Mouse (Mus musculus): ENCODE measurements at regions not wholly inside any gene's neighbourhood (a gene's known extent, or its start where the extent isn't known, plus 50 kb on each side); places are given as distances from the start of the nearest gene placed in this dataset.
"Not testable (repeated sequence)": the region's sequence is repeated elsewhere in the genome, so short reads cannot be mapped to it uniquely, and the experiment has no call there.

- Histone ChIP-seq H3K9me3 (ENCODE audit: control insufficient read depth, low read length) (no peaks in the 10 kb centered on the region), H3K9ac (replicated peaks; ENCODE audit: low read depth, low read length) (peak overlapping the region; percentile 45; the same call in 1 of the 2 replicates), H3K27me3 (ENCODE audit: control insufficient read depth, insufficient read depth, low read length) (no peaks in the 10 kb centered on the region), H3K4me3 (ENCODE audit: low read depth, low read length) (peak overlapping the region; percentile 34), H3K4me1 (ENCODE audit: control insufficient read depth, insufficient read depth, low read length) (no peaks in the 10 kb centered on the region), H3K27ac (ENCODE audit: low read depth, low read length) (peak overlapping the region; percentile 93), H3K36me3 (ENCODE audit: control insufficient read depth, insufficient read depth, low read length) (no peaks in the 10 kb centered on the region), H3K4me2 (ENCODE audit: low read depth, low read length) (peak overlapping the region; percentile 50)
- ATAC-seq (ENCODE audit: low read depth): no peak
- 10% methylated on average over 11 of the region's 11 CpGs for WGBS
Observed at GRCm38 (mm10) chr7:73607450-73608005, 65.9 kb upstream of the Chd2 start.

DNA sequence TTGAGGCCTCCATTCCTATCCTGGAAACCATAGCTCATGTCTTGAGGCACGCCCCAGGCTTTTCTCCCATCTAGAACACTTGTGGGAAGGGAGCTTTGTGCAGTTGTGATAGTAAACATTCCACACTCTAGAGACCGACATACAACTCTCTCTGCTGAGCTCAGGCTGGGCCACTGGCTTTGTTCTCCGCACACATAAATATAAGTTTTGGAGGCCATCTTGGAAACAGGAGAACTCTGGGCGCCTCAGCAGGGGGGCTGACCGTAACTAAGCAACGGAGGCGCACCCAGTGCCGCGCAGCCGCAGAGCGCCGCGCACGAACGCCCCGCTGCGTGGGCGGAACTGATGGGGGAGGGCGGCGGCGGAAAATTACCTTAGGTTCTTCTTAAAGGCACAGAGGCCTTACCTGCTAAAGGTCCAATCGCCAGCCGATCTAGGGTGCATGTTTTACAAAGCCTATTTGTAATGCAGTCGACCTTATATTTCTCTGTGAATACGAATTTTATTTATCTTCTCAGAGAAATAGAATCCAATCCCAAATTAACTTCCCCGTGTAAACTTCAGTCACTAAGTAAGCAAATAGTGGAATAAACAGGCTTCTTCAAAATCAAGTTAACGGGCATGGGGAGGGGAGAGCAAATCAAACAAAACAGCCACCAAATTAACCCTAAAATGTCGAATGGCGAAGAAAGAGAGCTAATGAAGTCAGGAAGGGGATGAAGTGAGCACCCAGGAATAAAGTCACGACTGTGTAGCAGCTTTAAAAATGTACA, 65.2 kb upstream of the Chd2 start:
- WGBS: 2% methylated on average over 30 of the region's 30 CpGs
- peak overlapping the region; percentile 34 for H3K4me3 ChIP-seq (ENCODE audit: low read depth, low read length)
- H3K9ac ChIP-seq (replicated peaks; ENCODE audit: low read depth, low read length): peak overlapping the region; percentile 45; the same call in 1 of the 2 replicates
- H3K27ac ChIP-seq (ENCODE audit: low read depth, low read length): peak overlapping the region; percentile 93
- H3K4me1 ChIP-seq (ENCODE audit: control insufficient read depth, insufficient read depth, low read length): no peaks in the 10 kb centered on the region
- H3K9me3 ChIP-seq (ENCODE audit: control insufficient read depth, low read length): no peaks in the 10 kb centered on the region
- peak; percentile 92 for ATAC-seq (ENCODE audit: low read depth)
- H3K27me3 ChIP-seq (ENCODE audit: control insufficient read depth, insufficient read depth, low read length): no peaks in the 10 kb centered on the region
- H3K36me3 ChIP-seq (ENCODE audit: control insufficient read depth, insufficient read depth, low read length): no peaks in the 10 kb centered on the region
- peak overlapping the region; percentile 50 for H3K4me2 ChIP-seq (ENCODE audit: low read depth, low read length)

DNA sequence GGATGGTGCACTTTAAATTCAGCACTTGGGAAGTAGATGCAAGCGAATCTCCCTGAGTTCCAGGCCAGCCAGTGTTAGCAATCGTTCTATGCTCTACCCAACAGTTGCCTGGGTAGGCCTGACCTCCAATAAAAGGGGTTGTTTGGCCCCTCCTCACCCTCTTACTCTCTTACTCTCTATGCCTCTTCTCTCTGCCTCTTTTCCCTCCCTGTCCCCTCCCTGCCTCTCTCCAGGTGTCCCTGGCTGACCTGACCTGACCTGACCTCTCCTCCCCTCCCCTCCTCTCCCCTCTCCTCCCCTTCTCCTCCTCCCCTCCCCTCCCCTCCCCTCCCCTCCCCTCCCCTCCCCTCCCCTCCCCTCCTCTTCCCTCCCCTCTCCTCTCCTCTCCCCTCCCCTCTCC, 63.0 kb upstream of the Chd2 start:
- Histone ChIP-seq H3K4me2 (ENCODE audit: low read depth, low read length) (no peak overlapping the region), H3K4me1 (ENCODE audit: control insufficient read depth, insufficient read depth, low read length) (no peaks in the 10 kb centered on the region), H3K9ac (replicated peaks; ENCODE audit: low read depth, low read length) (no peak overlapping the region), H3K9me3 (ENCODE audit: control insufficient read depth, low read length) (no peaks in the 10 kb centered on the region), H3K36me3 (ENCODE audit: control insufficient read depth, insufficient read depth, low read length) (no peaks in the 10 kb centered on the region), H3K27me3 (ENCODE audit: control insufficient read depth, insufficient read depth, low read length) (no peaks in the 10 kb centered on the region), H3K27ac (ENCODE audit: low read depth, low read length) (no peak overlapping the region), H3K4me3 (ENCODE audit: low read depth, low read length) (no peak overlapping the region)
- WGBS: 42% methylated on average over 2 of the region's 2 CpGs
- no peak for ATAC-seq (ENCODE audit: low read depth)

- Histone ChIP-seq H3K9ac (replicated peaks; ENCODE audit: low read depth, low read length) (no peak overlapping the region), H3K36me3 (ENCODE audit: control insufficient read depth, insufficient read depth, low read length) (no peaks in the 10 kb centered on the region), H3K27me3 (ENCODE audit: control insufficient read depth, insufficient read depth, low read length) (no peaks in the 10 kb centered on the region), H3K4me3 (ENCODE audit: low read depth, low read length) (no peak overlapping the region), H3K27ac (ENCODE audit: low read depth, low read length) (no peak overlapping the region), H3K4me2 (ENCODE audit: low read depth, low read length) (no peak overlapping the region), H3K9me3 (ENCODE audit: control insufficient read depth, low read length) (no peaks in the 10 kb centered on the region), H3K4me1 (ENCODE audit: control insufficient read depth, insufficient read depth, low read length) (peaks cover 1% of the 10 kb centered on the region; the same call in 1 of the 2 replicates)
- ATAC-seq (ENCODE audit: low read depth): no peak
- WGBS: 50% methylated on average over 4 of the region's 4 CpGs
Observed at GRCm38 (mm10) chr7:73602815-73603551, 61.4 kb upstream of the Chd2 start.

GRCm38 (mm10) chr7:73601336-73601735, 59.7 kb upstream of the Chd2 start:
- Histone ChIP-seq H3K27me3 (ENCODE audit: control insufficient read depth, insufficient read depth, low read length) (no peaks in the 10 kb centered on the region), H3K36me3 (ENCODE audit: control insufficient read depth, insufficient read depth, low read length) (no peaks in the 10 kb centered on the region), H3K4me2 (ENCODE audit: low read depth, low read length) (no peak overlapping the region), H3K27ac (ENCODE audit: low read depth, low read length) (no peak overlapping the region), H3K9ac (replicated peaks; ENCODE audit: low read depth, low read length) (no peak overlapping the region), H3K4me1 (ENCODE audit: control insufficient read depth, insufficient read depth, low read length) (peaks cover 16% of the 10 kb centered on the region), H3K4me3 (ENCODE audit: low read depth, low read length) (no peak overlapping the region), H3K9me3 (ENCODE audit: control insufficient read depth, low read length) (no peaks in the 10 kb centered on the region)
- 67% methylated on average over 2 of the region's 2 CpGs for WGBS
- ATAC-seq (ENCODE audit: low read depth): no peak

DNA sequence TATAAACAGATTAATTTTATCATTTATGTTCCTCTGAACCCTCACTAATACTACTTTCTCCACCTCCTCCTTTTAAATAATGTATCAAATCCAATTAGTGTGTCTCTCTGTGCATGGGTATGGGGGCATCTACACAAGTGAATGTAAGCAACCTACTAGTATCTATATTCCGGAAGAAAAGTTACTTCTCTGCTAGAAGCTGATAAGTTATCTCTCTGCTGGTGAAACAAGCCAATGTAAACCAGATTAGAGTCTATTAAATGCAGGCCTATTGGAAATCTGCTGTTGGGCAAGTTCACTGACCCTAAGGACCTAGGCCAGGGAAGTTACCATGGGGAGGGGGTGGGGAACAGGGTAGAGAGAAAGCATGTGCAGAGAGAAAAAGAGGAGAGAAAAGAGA, 59.1 kb upstream of the Chd2 start:
- H3K27me3 ChIP-seq (ENCODE audit: control insufficient read depth, insufficient read depth, low read length): no peaks in the 10 kb centered on the region
- H3K4me2 ChIP-seq (ENCODE audit: low read depth, low read length): no peak overlapping the region
- no peaks in the 10 kb centered on the region for H3K36me3 ChIP-seq (ENCODE audit: control insufficient read depth, insufficient read depth, low read length)
- 96% methylated on average over 1 of the region's 1 CpGs for WGBS
- H3K9ac ChIP-seq (replicated peaks; ENCODE audit: low read depth, low read length): no peak overlapping the region
- no peak overlapping the region for H3K27ac ChIP-seq (ENCODE audit: low read depth, low read length)
- H3K9me3 ChIP-seq (ENCODE audit: control insufficient read depth, low read length): no peaks in the 10 kb centered on the region
- ATAC-seq (ENCODE audit: low read depth): no peak
- no peak overlapping the region for H3K4me3 ChIP-seq (ENCODE audit: low read depth, low read length)
- peaks cover 20% of the 10 kb centered on the region for H3K4me1 ChIP-seq (ENCODE audit: control insufficient read depth, insufficient read depth, low read length)

DNA sequence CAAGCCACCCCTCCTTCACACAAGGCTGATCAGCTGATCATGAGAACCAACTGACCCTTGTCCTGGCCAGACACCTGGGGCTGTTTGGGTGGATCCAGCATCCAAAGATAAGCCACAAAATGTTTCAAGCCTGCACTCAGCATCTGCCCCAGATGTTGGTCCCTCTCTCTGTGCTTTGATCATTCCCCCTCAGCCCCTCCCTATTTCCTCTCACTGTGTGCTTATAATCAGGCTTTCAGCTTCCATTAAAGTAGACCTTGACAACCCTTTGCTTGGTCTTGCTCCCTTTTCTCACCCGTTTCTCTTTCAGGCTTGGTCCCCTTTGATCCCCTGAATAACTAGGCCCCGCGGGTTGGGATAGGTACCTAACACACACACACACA, 58.4 kb upstream of the Chd2 start:
- H3K9me3 ChIP-seq (ENCODE audit: control insufficient read depth, low read length); H3K36me3 ChIP-seq (ENCODE audit: control insufficient read depth, insufficient read depth, low read length); H3K27me3 ChIP-seq (ENCODE audit: control insufficient read depth, insufficient read depth, low read length); H3K4me2 ChIP-seq (ENCODE audit: low read depth, low read length); H3K4me3 ChIP-seq (ENCODE audit: low read depth, low read length); H3K9ac ChIP-seq (replicated peaks; ENCODE audit: low read depth, low read length); ATAC-seq (ENCODE audit: low read depth); H3K27ac ChIP-seq (ENCODE audit: low read depth, low read length): not testable (repeated sequence)
- H3K4me1 ChIP-seq (ENCODE audit: control insufficient read depth, insufficient read depth, low read length): peaks cover 24% of the 10 kb centered on the region
- WGBS: 87% methylated on average over 3 of the region's 3 CpGs

DNA sequence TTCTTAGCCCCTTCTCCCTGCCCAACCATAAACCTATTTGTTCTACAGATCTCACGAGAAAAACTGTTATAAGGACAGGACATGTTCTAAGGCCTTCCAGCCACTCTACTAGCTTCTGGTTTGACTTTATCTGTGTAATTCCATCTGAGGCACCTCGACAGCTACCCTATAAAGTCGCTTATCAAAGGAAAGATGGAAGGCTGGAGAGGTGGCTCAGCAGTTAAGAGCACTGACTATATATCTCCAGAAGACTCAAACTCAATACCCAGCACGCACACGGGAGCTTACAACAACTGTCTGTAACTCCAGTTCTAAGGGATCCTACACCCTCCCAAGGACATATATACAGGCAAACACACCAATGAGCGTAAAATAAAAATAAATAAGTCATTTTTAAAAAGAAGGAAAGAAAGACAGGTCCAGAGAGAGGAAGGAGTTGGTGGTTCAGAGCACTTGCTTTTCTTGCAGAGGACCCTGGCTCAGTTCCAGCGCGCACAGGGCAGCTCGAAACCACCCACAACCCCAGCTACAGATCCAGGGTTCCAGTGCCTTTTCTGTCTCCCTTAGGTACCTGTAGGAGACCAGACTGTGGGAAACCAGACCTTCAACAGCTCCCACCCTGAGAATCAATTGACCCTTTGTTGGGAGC, 57.8 kb upstream of the Chd2 start:
- Histone ChIP-seq H3K36me3 (ENCODE audit: control insufficient read depth, insufficient read depth, low read length) (no peaks in the 10 kb centered on the region), H3K9me3 (ENCODE audit: control insufficient read depth, low read length) (no peaks in the 10 kb centered on the region), H3K27me3 (ENCODE audit: control insufficient read depth, insufficient read depth, low read length) (no peaks in the 10 kb centered on the region), H3K9ac (replicated peaks; ENCODE audit: low read depth, low read length) (no peak overlapping the region), H3K4me1 (ENCODE audit: control insufficient read depth, insufficient read depth, low read length) (peaks cover 25% of the 10 kb centered on the region), H3K4me3 (ENCODE audit: low read depth, low read length) (no peak overlapping the region), H3K27ac (ENCODE audit: low read depth, low read length) (no peak overlapping the region), H3K4me2 (ENCODE audit: low read depth, low read length) (no peak overlapping the region)
- no peak for ATAC-seq (ENCODE audit: low read depth)
- 92% methylated on average over 9 of the region's 9 CpGs for WGBS

- Histone ChIP-seq H3K4me2 (ENCODE audit: low read depth, low read length) (no peak overlapping the region), H3K27me3 (ENCODE audit: control insufficient read depth, insufficient read depth, low read length) (no peaks in the 10 kb centered on the region), H3K27ac (ENCODE audit: low read depth, low read length) (no peak overlapping the region), H3K36me3 (ENCODE audit: control insufficient read depth, insufficient read depth, low read length) (no peaks in the 10 kb centered on the region), H3K4me3 (ENCODE audit: low read depth, low read length) (no peak overlapping the region), H3K9ac (replicated peaks; ENCODE audit: low read depth, low read length) (no peak overlapping the region), H3K4me1 (ENCODE audit: control insufficient read depth, insufficient read depth, low read length) (peaks cover 32% of the 10 kb centered on the region), H3K9me3 (ENCODE audit: control insufficient read depth, low read length) (no peaks in the 10 kb centered on the region)
- 59% methylated on average over 5 of the region's 5 CpGs for WGBS
- no peak for ATAC-seq (ENCODE audit: low read depth)
Observed at GRCm38 (mm10) chr7:73597968-73598367, 56.3 kb upstream of the Chd2 start.
